Mouse (Mus musculus): ENCODE results near the gene Slit3. TPM values are rescaled to one million over a fixed set of nuclear protein-coding genes. Genes with fewer than 3 reads are reported as not detected.

The Slit3 gene
- polyA plus RNA-seq, 2 experiments, result 0.20 to 0.23 TPM

GRCm38 (mm10) chr11:35355811-35356210 is 234.8 kb downstream of the Slit3 start:
- H3K27me3 ChIP-seq (ENCODE audit: control insufficient read depth, insufficient read depth, low read length), result no peaks in the 10 kb centered on the region
- no peaks in the 10 kb centered on the region for H3K4me1 ChIP-seq (replicated peaks; ENCODE audit: control insufficient read depth in 2 of 2, insufficient read depth in 2 of 2, low read length in 1 of 2)
- H3K9me3 ChIP-seq (ENCODE audit: control insufficient read depth, low read length), result no peaks in the 10 kb centered on the region
- H3K4me2 ChIP-seq (ENCODE audit: low read depth), result no peak overlapping the region
- no peak for ATAC-seq (ENCODE audit: insufficient read depth)
- H3K27ac ChIP-seq, result no peak overlapping the region
- H3K36me3 ChIP-seq (replicated peaks; ENCODE audit: control insufficient read depth, insufficient read depth, low read depth), result no peaks in the 10 kb centered on the region
- WGBS (ENCODE audit: insufficient replicate concordance), result 63% methylated on average over 4 of the region's 4 CpGs
- DNase-seq (ENCODE audit: low read depth in 3 of 3, low spot score in 3 of 3), result no peak
- H3K4me3 ChIP-seq (ENCODE audit: insufficient read depth in 1 of 2, low read depth in 2 of 2, low read length in 2 of 2), result no peak overlapping the region
- H3K9ac ChIP-seq (replicated peaks), result no peak overlapping the region
- no peak for TF ChIP-seq CTCF (IDR thresholded peaks at IDR 0.05; ENCODE audit: low read depth)
- no peak for TF ChIP-seq EP300 (IDR thresholded peaks at IDR 0.05; ENCODE audit: low read depth)

DNA sequence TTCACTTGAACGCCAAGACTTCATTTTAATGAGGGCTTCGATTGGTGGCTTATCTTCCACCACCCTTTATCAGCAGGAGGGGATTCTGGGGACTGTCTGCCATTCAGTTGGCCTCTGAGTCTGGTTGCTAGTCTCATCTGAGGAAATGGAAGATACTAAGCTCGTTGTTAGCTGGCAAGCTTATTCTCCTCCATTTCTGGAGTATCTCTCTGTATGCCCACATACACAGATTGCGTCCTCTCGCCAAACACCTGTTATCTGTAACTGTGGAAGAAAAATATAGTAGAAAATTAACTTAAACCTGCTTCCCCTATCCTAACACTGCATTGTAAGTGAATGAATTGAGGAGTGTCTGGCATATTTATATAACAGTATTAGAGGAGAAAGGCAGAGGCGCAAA is 240.0 kb downstream of the Slit3 start:
- DNase-seq (ENCODE audit: low read depth in 3 of 3, low spot score in 3 of 3) (no peak), ATAC-seq (ENCODE audit: insufficient read depth) (no peak)
- Histone ChIP-seq H3K9ac (replicated peaks) (no peak overlapping the region), H3K27ac (no peak overlapping the region), H3K9me3 (ENCODE audit: control insufficient read depth, low read length) (no peaks in the 10 kb centered on the region), H3K4me1 (replicated peaks; ENCODE audit: control insufficient read depth in 2 of 2, insufficient read depth in 2 of 2, low read length in 1 of 2) (no peaks in the 10 kb centered on the region), H3K4me2 (ENCODE audit: low read depth) (no peak overlapping the region), H3K4me3 (ENCODE audit: insufficient read depth in 1 of 2, low read depth in 2 of 2, low read length in 2 of 2) (no peak overlapping the region), H3K27me3 (ENCODE audit: control insufficient read depth, insufficient read depth, low read length) (no peaks in the 10 kb centered on the region), H3K36me3 (replicated peaks; ENCODE audit: control insufficient read depth, insufficient read depth, low read depth) (no peaks in the 10 kb centered on the region)
- TF ChIP-seq EP300 (IDR thresholded peaks at IDR 0.05; ENCODE audit: low read depth) (no peak), CTCF (IDR thresholded peaks at IDR 0.05; ENCODE audit: low read depth) (no peak)
- WGBS (ENCODE audit: insufficient replicate concordance), result 62% methylated on average over 6 of the region's 6 CpGs

DNA sequence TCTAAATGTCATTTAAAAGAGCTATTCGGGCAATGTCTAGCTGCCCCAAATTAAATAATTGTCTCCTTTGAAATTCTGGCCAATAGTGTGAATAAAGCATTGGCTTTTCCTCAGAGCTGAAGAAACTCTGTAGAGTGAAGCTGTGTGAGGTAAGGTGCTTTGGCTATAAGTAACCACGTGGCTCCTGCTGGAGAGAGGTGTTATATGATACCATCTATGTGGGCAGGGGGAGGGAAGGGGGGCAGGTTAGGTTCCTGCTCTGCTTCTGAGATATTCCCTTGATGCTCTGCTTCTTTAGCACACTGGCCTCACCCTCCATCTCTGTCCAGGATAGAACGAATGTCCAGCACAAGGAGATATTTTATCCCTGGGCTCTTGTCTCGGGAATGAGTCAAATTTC is 242.0 kb downstream of the Slit3 start:
- Histone ChIP-seq H3K9ac (replicated peaks) (no peak overlapping the region), H3K27ac (no peak overlapping the region), H3K4me1 (replicated peaks; ENCODE audit: control insufficient read depth in 2 of 2, insufficient read depth in 2 of 2, low read length in 1 of 2) (no peaks in the 10 kb centered on the region), H3K9me3 (ENCODE audit: control insufficient read depth, low read length) (no peaks in the 10 kb centered on the region), H3K4me3 (ENCODE audit: insufficient read depth in 1 of 2, low read depth in 2 of 2, low read length in 2 of 2) (no peak overlapping the region), H3K27me3 (ENCODE audit: control insufficient read depth, insufficient read depth, low read length) (no peaks in the 10 kb centered on the region), H3K36me3 (replicated peaks; ENCODE audit: control insufficient read depth, insufficient read depth, low read depth) (no peaks in the 10 kb centered on the region), H3K4me2 (ENCODE audit: low read depth) (no peak overlapping the region)
- DNase-seq (ENCODE audit: low read depth in 3 of 3, low spot score in 3 of 3) (no peak), ATAC-seq (ENCODE audit: insufficient read depth) (no peak)
- no peak for TF ChIP-seq EP300 (IDR thresholded peaks at IDR 0.05; ENCODE audit: low read depth)
- TF ChIP-seq CTCF (IDR thresholded peaks at IDR 0.05; ENCODE audit: low read depth), result no peak
- WGBS (ENCODE audit: insufficient replicate concordance), result 49% methylated on average over 4 of the region's 4 CpGs

- Histone ChIP-seq H3K9ac (replicated peaks) (no peak overlapping the region), H3K36me3 (replicated peaks; ENCODE audit: control insufficient read depth, insufficient read depth, low read depth) (no peaks in the 10 kb centered on the region), H3K4me1 (replicated peaks; ENCODE audit: control insufficient read depth in 2 of 2, insufficient read depth in 2 of 2, low read length in 1 of 2) (no peaks in the 10 kb centered on the region), H3K4me3 (ENCODE audit: insufficient read depth in 1 of 2, low read depth in 2 of 2, low read length in 2 of 2) (no peak overlapping the region), H3K9me3 (ENCODE audit: control insufficient read depth, low read length) (no peaks in the 10 kb centered on the region), H3K27me3 (ENCODE audit: control insufficient read depth, insufficient read depth, low read length) (no peaks in the 10 kb centered on the region), H3K27ac (no peak overlapping the region), H3K4me2 (ENCODE audit: low read depth) (no peak overlapping the region)
- WGBS (ENCODE audit: insufficient replicate concordance), result 59% methylated on average over 10 of the region's 10 CpGs
- TF ChIP-seq EP300 (IDR thresholded peaks at IDR 0.05; ENCODE audit: low read depth) (no peak), CTCF (IDR thresholded peaks at IDR 0.05; ENCODE audit: low read depth) (no peak)
- ATAC-seq (ENCODE audit: insufficient read depth) (no peak), DNase-seq (ENCODE audit: low read depth in 3 of 3, low spot score in 3 of 3) (no peak)
Observed at GRCm38 (mm10) chr11:35364469-35364868, 243.4 kb downstream of the Slit3 start.

DNA sequence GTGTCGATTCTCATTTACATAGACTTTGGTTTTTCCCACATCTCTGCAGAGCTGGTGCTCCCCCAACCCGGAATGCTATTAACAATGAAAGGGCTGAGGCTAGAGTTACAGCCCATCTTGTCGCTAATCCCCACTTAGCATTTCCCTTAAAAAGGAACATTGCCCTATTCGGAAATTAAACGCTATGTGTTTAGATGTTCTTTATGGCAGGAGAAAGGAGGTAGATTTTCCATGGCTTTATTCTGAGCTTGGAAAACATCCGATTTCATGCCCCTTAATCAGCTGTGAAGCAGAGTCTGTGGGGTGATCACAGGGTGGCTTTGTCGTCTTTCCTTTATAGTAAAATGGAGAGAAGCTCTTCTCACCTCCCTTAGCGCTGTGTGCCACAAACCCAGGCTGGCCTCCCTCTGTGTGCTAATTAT is 244.5 kb downstream of the Slit3 start:
- WGBS (ENCODE audit: insufficient replicate concordance), result 25% methylated on average over 8 of the region's 8 CpGs
- Histone ChIP-seq H3K27ac (no peak overlapping the region), H3K4me2 (ENCODE audit: low read depth) (no peak overlapping the region), H3K36me3 (replicated peaks; ENCODE audit: control insufficient read depth, insufficient read depth, low read depth) (no peaks in the 10 kb centered on the region), H3K4me1 (replicated peaks; ENCODE audit: control insufficient read depth in 2 of 2, insufficient read depth in 2 of 2, low read length in 1 of 2) (no peaks in the 10 kb centered on the region; a peak in 1 of 4 replicates), H3K4me3 (ENCODE audit: insufficient read depth in 1 of 2, low read depth in 2 of 2, low read length in 2 of 2) (no peak overlapping the region), H3K27me3 (ENCODE audit: control insufficient read depth, insufficient read depth, low read length) (no peaks in the 10 kb centered on the region), H3K9me3 (ENCODE audit: control insufficient read depth, low read length) (no peaks in the 10 kb centered on the region), H3K9ac (replicated peaks) (no peak overlapping the region)
- no peak for TF ChIP-seq CTCF (IDR thresholded peaks at IDR 0.05; ENCODE audit: low read depth)
- no peak for TF ChIP-seq EP300 (IDR thresholded peaks at IDR 0.05; ENCODE audit: low read depth)
- ATAC-seq (ENCODE audit: insufficient read depth) (no peak), DNase-seq (ENCODE audit: low read depth in 3 of 3, low spot score in 3 of 3) (no peak)

Measured in liver, embryonic 14.5 days (tissue).